Mouse (Mus musculus) spleen, adult 10 weeks (tissue): ENCODE data around the gene Ten1. TPM values are rescaled to one million over a fixed set of nuclear protein-coding genes. Genes with fewer than 3 reads are reported as not detected.

Experiments used
- polyA plus RNA-seq: library from polyadenylated mRNA; stranded (reverse); fragments of 350-450 nt; fragmentation: Illumina TruSeq; extraction: RNeasy Lipid Tissue Mini Kit (QIAGEN cat#74804); gene quantifications from one replicate; pipeline ENCODE4 v1.2.3, GENCODE M21; 2015; ENCODE audit warnings: low replicate concordance; ENCODE audit not compliant: insufficient read depth

Ten1 gene
- polyA plus RNA-seq = 21.5 TPM

GRCm38 (mm10) chr11:116198639-116199531, at the start of gene Ten1, which contains the start of gene Acox1:
Gene Ten1 (plus strand): TSS chr11:116198855.
Gene Acox1 (minus strand): TSS chr11:116199045.

GRCm38 (mm10) chr11:116167884-116168439, 30.7 kb upstream of the Ten1 start, which contains the start of gene Fbf1:
Gene Fbf1 (minus strand): TSS chr11:116168166.

GRCm38 (mm10) chr11:116237742-116238395, 39.2 kb downstream of the Ten1 start, which contains the start of gene Evpl:
Gene Evpl (minus strand): TSS chr11:116238077.

Other genes with a start within 250 kb of the Ten1 start
- gene Itgb4, start 224.1 kb upstream of the Ten1 start, polyA plus RNA-seq = 0.68 TPM
- gene Galk1, start 186.1 kb upstream of the Ten1 start, polyA plus RNA-seq = 1.7 TPM
- 433 TPM for gene H3f3b, start 170.9 kb upstream of the Ten1 start, polyA plus RNA-seq
- 11.8 TPM for gene Unk, start 168.5 kb upstream of the Ten1 start, polyA plus RNA-seq
- 15.2 TPM for gene Unc13d, start 120.9 kb upstream of the Ten1 start, polyA plus RNA-seq
- 72.9 TPM for gene Wbp2, start 111.9 kb upstream of the Ten1 start, polyA plus RNA-seq
- 4.4 TPM for gene Trim47, start 71.6 kb upstream of the Ten1 start, polyA plus RNA-seq
- gene Trim65, start 67.7 kb upstream of the Ten1 start, polyA plus RNA-seq = 30.2 TPM
- gene Mrpl38, start 60.0 kb upstream of the Ten1 start, polyA plus RNA-seq = 19.5 TPM
- 15.1 TPM for gene Fbf1, start 30.7 kb upstream of the Ten1 start, polyA plus RNA-seq
- 34.2 TPM for gene Acox1, start 190 bp downstream of the Ten1 start, polyA plus RNA-seq
- gene Evpl, start 39.2 kb downstream of the Ten1 start, polyA plus RNA-seq = not detected
- 35.1 TPM for gene Srp68, start 75.4 kb downstream of the Ten1 start, polyA plus RNA-seq
- not detected for gene Galr2, start 82.1 kb downstream of the Ten1 start, polyA plus RNA-seq
- gene Exoc7, start 108.4 kb downstream of the Ten1 start, polyA plus RNA-seq = 29.0 TPM
- 0.11 TPM for gene Foxj1, start 136.5 kb downstream of the Ten1 start, polyA plus RNA-seq
- 14.8 TPM for gene Rnf157, start 214.2 kb downstream of the Ten1 start, polyA plus RNA-seq
- 21.9 TPM for gene Ubald2, start 235.2 kb downstream of the Ten1 start, polyA plus RNA-seq